8 mouse cellular contexts compared by ENCODE assay signal in the genomic region with DNA sequence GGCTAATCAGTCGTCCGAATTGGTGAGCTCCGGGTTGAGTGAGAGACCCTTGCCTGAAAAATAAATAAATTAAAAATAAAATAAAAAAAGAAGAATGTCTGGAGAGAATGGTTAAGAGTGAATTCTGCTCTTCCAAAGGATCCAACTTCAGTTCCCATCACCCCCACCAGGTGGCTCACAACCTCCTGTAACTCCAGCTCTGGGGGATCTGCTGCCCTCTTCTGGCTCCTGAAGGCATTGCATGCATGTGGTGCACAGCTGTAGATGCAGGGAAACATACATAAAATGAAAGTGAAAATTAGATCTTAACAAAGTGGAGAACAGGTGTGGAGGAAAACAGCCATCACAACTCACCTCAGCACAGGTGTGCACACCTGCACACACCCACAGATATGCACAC. TPM values are rescaled to one million over a fixed set of nuclear protein-coding genes. Genes with fewer than 3 reads are reported as not detected.
DNase-seq lines count a peak whose midpoint lies in the region; ATAC-seq lines count a peak whose summit lies in the region.

No protein-coding gene starts in this region.

- H3K4me3 ChIP-seq in kidney, embryonic 15.5 days (replicated peaks) = no peak overlapping the region
- H3K4me3 ChIP-seq in neural tube, embryonic 11.5 days (ENCODE audit: low read depth, low read length) = no peak overlapping the region

- H3K27me3 ChIP-seq in kidney, embryonic 15.5 days = peaks cover 20% of the 10 kb centered on the region
- no peaks in the 10 kb centered on the region for H3K27me3 ChIP-seq in neural tube, embryonic 11.5 days (ENCODE audit: control insufficient read depth, insufficient read depth, low read length)

- peaks cover 5% of the 10 kb centered on the region for H3K9me3 ChIP-seq in kidney, embryonic 15.5 days (replicated peaks)
- H3K9me3 ChIP-seq in neural tube, embryonic 11.5 days (ENCODE audit: control insufficient read depth, low read length) = no peaks in the 10 kb centered on the region

- intact Hi-C loops in left cerebral cortex, postnatal 10 days (cut with DNase I) = no loop called here

- no peaks in the 10 kb centered on the region for H3K36me3 ChIP-seq in kidney, embryonic 15.5 days
- H3K36me3 ChIP-seq in neural tube, embryonic 11.5 days (ENCODE audit: control insufficient read depth, insufficient read depth, low read length) = no peaks in the 10 kb centered on the region

- H3K27ac ChIP-seq in kidney, embryonic 15.5 days = no peak overlapping the region
- H3K27ac ChIP-seq in neural tube, embryonic 11.5 days (ENCODE audit: low read depth, low read length) = no peak overlapping the region

- ATAC-seq in kidney, embryonic 15.5 days (replicated peaks; ENCODE audit: low FRiP score) = no peak
- peak; percentile 78 for ATAC-seq in erythroblast, adult 5-6 weeks (replicated peaks; ENCODE audit: low FRiP score, poor library complexity, severe bottlenecking)
- no peak for ATAC-seq in neural tube, embryonic 11.5 days (ENCODE audit: insufficient read depth, low FRiP score, low TSS enrichment)

- DNase-seq in kidney, adult 18-20 months = peak; percentile 43
- peak; percentile 93 for DNase-seq in ES-CJ7 (ENCODE audit: low read depth, low spot score)
- peak; percentile 62 for DNase-seq in adrenal gland, postnatal 25 days
- peak; percentile 52 to 80 for DNase-seq in left cerebral cortex, postnatal 10 days (ENCODE audit: extremely low spot score in 1 of 2, low spot score in 2 of 2)
- peak; percentile 78 for DNase-seq in neural tube, embryonic 11.5 days (ENCODE audit: low spot score)
- peak; percentile 87 for DNase-seq in thymus, postnatal 4 days

- H3K9ac ChIP-seq in kidney, embryonic 15.5 days = no peak overlapping the region
- no peak overlapping the region for H3K9ac ChIP-seq in neural tube, embryonic 11.5 days (ENCODE audit: low read length)

- no peak overlapping the region for H3K4me2 ChIP-seq in kidney, embryonic 15.5 days
- no peak overlapping the region for H3K4me2 ChIP-seq in neural tube, embryonic 11.5 days (ENCODE audit: low read depth)

- WGBS in kidney, embryonic 15.5 days = 31% methylated on average over 3 of the region's 3 CpGs
- 27% methylated on average over 3 of the region's 3 CpGs for WGBS in neural tube, embryonic 11.5 days

- H3K4me1 ChIP-seq in kidney, embryonic 15.5 days = no peaks in the 10 kb centered on the region
- H3K4me1 ChIP-seq in neural tube, embryonic 11.5 days (ENCODE audit: control insufficient read depth, insufficient read depth, low read length) = no peaks in the 10 kb centered on the region

RNA-seq across cellular contexts. Expression of gene Jph3, which starts 22.0 kb away (rescaled TPM):
- 0.85 and 1.3 TPM in 2 replicates for polyA plus RNA-seq in kidney, embryonic 15.5 days (2015; fragmentation: Nextera tagmentation; extraction: Ambion mirVana)
- total RNA-seq in adrenal gland, postnatal 25 days (2021) = 2.0 and 3.2 TPM in 2 replicates
- not detected in 2 replicates for total RNA-seq in erythroblast, adult 5-6 weeks (2015; ENCODE audit: low replicate concordance)
- not detected in 2 replicates for total RNA-seq in erythroblast, adult 5-6 weeks (2017; ENCODE audit: low replicate concordance)
- 100 to 1,000 TPM; 135 to 148 TPM for total RNA-seq in left cerebral cortex, postnatal 10 days (2021)
- 16.9 and 18.1 TPM in 2 replicates for polyA plus RNA-seq in neural tube, embryonic 11.5 days (2014; fragmentation: Nextera tagmentation; extraction: Ambion mirVana)

Comparison
In these comparisons a context has a peak if more than half of its experiments do, and no peak if none do; other contexts are left out.
1. DNase-seq: peak in every context shown above with its lines; median percentile 93 in ES-CJ7; 87 in thymus, postnatal 4 days; 78 in neural tube, embryonic 11.5 days; 66 in left cerebral cortex, postnatal 10 days; 62 in adrenal gland, postnatal 25 days; 43 in kidney, adult 18-20 months.
2. RNA of gene Jph3, which starts 22.0 kb away (total RNA-seq): 135 to 148 TPM in left cerebral cortex, postnatal 10 days; 2.0 to 3.2 TPM in adrenal gland, postnatal 25 days and not detected in erythroblast, adult 5-6 weeks; every median in the first group is over 10 times any median in the second.